Mouse (Mus musculus) liver, adult 2 months (tissue): Measurements from ENCODE around the gene Efcab14. TPM values are rescaled to one million over a fixed set of nuclear protein-coding genes. Genes with fewer than 3 reads are reported as not detected.

Source experiments
- DNase-seq: peaks from one replicate; pipeline ENCODE4 v3.0.0-alpha.2; 2011; ENCODE audit warnings: low read depth, low spot score; ENCODE audit errors: extremely low read depth
- H3K27ac ChIP-seq: fragments of 200-500 bp; replicated peaks from 2 replicates; pipeline ENCODE4 v1.5.1; 2012; ENCODE audit warnings: low read depth, mild to moderate bottlenecking, control low read depth, inconsistent platforms, low read length; ENCODE audit not compliant: insufficient read depth
- H3K27me3 ChIP-seq: fragments of 200-500 bp; 2 replicates; pipeline ENCODE4 v1.6.1; 2012; ENCODE audit warnings: mild to moderate bottlenecking, moderate library complexity, low read length, inconsistent platforms; ENCODE audit not compliant: control insufficient read depth, insufficient read depth
- H3K36me3 ChIP-seq: fragments of 200-500 bp; 2 replicates; pipeline ENCODE4 v1.6.1; 2012; ENCODE audit warnings: low read length, inconsistent platforms; ENCODE audit not compliant: control insufficient read depth, insufficient read depth
- H3K4me1 ChIP-seq: fragments of 200-500 bp; 2 replicates; pipeline ENCODE4 v1.6.1; 2011; ENCODE audit warnings: low read length; ENCODE audit not compliant: control insufficient read depth, insufficient read depth
- H3K4me3 ChIP-seq: fragments of 200-500 bp; 2 replicates; pipeline ENCODE4 v1.5.1; 2011; ENCODE audit warnings: low read depth, mild to moderate bottlenecking, control low read depth, low read length, moderate library complexity; ENCODE audit not compliant: insufficient read depth
- H3K79me2 ChIP-seq: fragments of 200-500 bp; 2 replicates; pipeline ENCODE4 v1.6.1; 2012; ENCODE audit warnings: inconsistent platforms, mild to moderate bottlenecking, low read length, moderate library complexity; ENCODE audit not compliant: control insufficient read depth, insufficient read depth
- H3K9ac ChIP-seq: fragments of 200-500 bp; 2 replicates; pipeline ENCODE4 v1.6.1; 2012; ENCODE audit warnings: low read depth, mild to moderate bottlenecking, control low read depth, inconsistent platforms, low read length
- CTCF ChIP-seq: fragments of 200-500 bp; IDR thresholded peaks from 2 replicates; pipeline ENCODE4 v1.5.1; 2011; ENCODE audit warnings: low read depth, low read length, control low read depth
- POLR2A ChIP-seq: fragments of 200-500 bp; IDR thresholded peaks from 2 replicates; pipeline ENCODE4 v1.6.1; 2011; ENCODE audit warnings: low read length, control low read depth; ENCODE audit not compliant: insufficient read depth; ENCODE audit errors: extremely low read depth
- WGBS: fragments of 180-500 bp; shearing (Covaris S2); methylation state at CpG from one replicate; pipeline ENCODE4 v1.1.7; 2018; 5-methylcytosine and 5-hydroxymethylcytosine counted together
- polyA plus RNA-seq: library from polyadenylated mRNA; depleted of rRNA; stranded (reverse); fragments of >200 nt; gene quantifications from 2 replicates; pipeline ENCODE4 v1.2.3, GENCODE M21; 2012
- total RNA-seq: library from RNA; depleted of rRNA; stranded (reverse); fragments of >200 nt; gene quantifications from 2 replicates; pipeline ENCODE4 v1.2.3, GENCODE M21; 2014

The Efcab14 gene
- total and polyA plus RNA-seq, 2 experiments = 8.0 to 10.7 TPM

DNA sequence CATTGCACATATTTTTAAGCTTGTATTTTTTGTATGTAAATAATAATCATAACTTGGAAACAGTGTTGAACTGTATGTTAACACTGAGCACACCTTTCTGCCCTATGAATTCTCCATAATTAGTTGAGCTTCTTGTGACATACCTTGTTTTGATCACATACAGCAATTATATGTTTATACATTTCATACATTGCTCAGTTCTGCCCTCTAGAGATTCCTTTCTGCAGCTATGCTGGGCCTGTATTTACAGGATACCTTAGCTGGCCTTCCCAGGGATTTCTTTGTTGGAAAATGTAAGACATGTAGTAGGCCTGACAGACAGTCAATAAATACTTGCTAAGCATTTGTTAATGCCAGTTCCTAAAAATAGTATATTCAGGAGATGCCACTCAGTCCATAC lies 5.1 kb downstream of the Efcab14 start:
- no peak overlapping the region for H3K27ac ChIP-seq
- no peaks in the 10 kb centered on the region; the same call in 1 of the 2 replicates for H3K4me1 ChIP-seq
- H3K79me2 ChIP-seq = no peaks in the 10 kb centered on the region
- no peak overlapping the region for H3K9ac ChIP-seq
- no peak for DNase-seq
- H3K36me3 ChIP-seq = peaks cover 37% of the 10 kb centered on the region
- no peak overlapping the region for H3K4me3 ChIP-seq
- TF ChIP-seq CTCF (no peak), POLR2A (no peak)
- no peaks in the 10 kb centered on the region for H3K27me3 ChIP-seq

DNA sequence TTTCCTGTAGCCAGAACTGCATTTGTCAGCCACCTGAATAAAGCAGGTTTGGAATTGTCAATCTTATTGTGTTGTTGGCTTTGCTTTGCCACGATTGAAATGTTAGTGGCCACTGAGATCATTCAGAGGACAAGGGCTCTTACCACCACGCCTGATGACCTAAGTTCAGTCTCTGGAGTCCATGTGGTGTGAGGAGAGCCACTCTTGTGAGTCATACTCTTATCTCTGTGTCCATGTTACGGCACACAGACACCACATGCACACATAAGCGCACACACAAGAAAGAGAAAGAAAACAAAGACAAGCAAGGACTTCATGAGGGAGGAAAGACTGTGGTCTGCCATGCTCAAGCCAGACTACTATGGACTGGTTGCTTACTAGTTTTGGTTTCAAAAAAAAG lies 5.6 kb downstream of the Efcab14 start:
- Histone ChIP-seq H3K4me3 (no peak overlapping the region), H3K36me3 (peaks cover 40% of the 10 kb centered on the region), H3K4me1 (no peaks in the 10 kb centered on the region; the same call in 1 of the 2 replicates), H3K27ac (no peak overlapping the region), H3K9ac (no peak overlapping the region), H3K27me3 (no peaks in the 10 kb centered on the region), H3K79me2 (no peaks in the 10 kb centered on the region)
- no peak for TF ChIP-seq CTCF
- no peak for TF ChIP-seq POLR2A
- no peak for DNase-seq
- WGBS = 81% methylated on average over 4 of the region's 4 CpGs

DNA sequence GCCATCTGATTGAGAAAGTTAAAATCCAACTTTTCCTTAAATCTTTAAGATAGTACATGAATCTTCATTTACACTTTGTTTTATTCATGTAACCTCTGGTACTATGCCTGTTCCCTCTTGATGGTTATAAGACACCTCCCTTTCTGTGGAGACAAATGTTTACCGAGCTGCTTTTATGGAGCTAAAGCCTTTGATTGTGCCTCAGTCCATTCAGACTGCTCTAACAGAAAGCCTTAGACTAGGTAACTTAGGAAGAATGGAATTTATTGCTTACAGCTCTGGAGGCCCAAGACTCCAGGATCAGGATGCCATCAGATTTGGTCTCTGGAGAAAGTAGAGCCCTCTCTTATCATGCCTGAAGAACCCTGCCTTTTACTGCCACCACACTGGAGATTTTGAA lies 10.6 kb downstream of the Efcab14 start:
- H3K79me2 ChIP-seq = no peaks in the 10 kb centered on the region
- TF ChIP-seq CTCF = no peak
- no peak for TF ChIP-seq POLR2A
- no peak overlapping the region for H3K9ac ChIP-seq
- H3K4me3 ChIP-seq = no peak overlapping the region
- WGBS = 79% methylated on average over 1 of the region's 1 CpGs
- no peaks in the 10 kb centered on the region for H3K27me3 ChIP-seq
- no peak overlapping the region for H3K27ac ChIP-seq
- DNase-seq = no peak
- no peaks in the 10 kb centered on the region for H3K4me1 ChIP-seq
- H3K36me3 ChIP-seq = peaks cover 37% of the 10 kb centered on the region

DNA sequence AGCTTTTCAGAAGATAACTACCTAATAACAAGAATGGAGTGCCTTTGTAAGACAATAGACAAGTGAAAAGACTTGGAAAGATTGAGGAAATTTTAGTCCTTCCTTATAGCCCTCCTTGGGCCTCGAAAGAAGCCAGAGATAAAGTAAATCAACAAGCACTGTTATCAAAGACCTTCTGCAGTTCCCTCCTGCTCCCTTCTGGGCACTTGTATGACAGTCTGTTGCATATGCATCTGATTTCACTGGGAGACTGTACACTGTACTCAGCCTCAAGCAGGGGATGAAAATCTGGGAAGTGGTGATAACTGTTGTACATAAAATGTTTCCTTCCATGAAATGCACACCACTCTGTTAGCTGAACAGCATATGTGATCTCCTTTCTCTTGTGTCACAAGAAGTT lies 11.8 kb downstream of the Efcab14 start:
- Histone ChIP-seq H3K36me3 (peaks cover 41% of the 10 kb centered on the region), H3K27me3 (no peaks in the 10 kb centered on the region), H3K9ac (no peak overlapping the region), H3K79me2 (no peaks in the 10 kb centered on the region), H3K4me3 (no peak overlapping the region), H3K4me1 (no peaks in the 10 kb centered on the region), H3K27ac (no peak overlapping the region)
- WGBS = 68% methylated on average over 1 of the region's 1 CpGs
- no peak for DNase-seq
- TF ChIP-seq POLR2A = no peak

DNA sequence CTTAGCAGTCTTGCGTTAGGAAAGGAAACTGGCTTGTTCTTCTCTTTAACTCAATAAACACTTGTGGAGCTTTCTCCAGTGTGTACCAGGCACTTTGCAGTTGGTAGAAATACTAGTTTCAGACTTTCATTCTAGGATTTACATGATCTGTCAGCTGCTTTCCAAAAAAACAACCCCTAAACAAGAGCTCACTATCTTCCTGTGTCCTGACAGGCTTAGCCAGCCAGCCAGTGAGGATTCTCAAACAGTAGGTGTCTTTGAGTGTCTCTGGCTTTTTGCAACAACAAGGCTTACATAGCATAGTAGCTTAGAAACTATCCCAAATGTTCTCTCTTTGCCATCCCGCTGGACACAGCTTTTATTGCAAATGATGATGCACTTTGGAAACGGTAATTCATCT lies 16.6 kb downstream of the Efcab14 start:
- Histone ChIP-seq H3K4me1 (no peaks in the 10 kb centered on the region), H3K27me3 (no peaks in the 10 kb centered on the region), H3K4me3 (no peak overlapping the region), H3K36me3 (peaks cover 37% of the 10 kb centered on the region), H3K27ac (no peak overlapping the region), H3K9ac (no peak overlapping the region), H3K79me2 (no peaks in the 10 kb centered on the region)
- 98% methylated on average over 3 of the region's 3 CpGs for WGBS
- no peak for DNase-seq
- TF ChIP-seq CTCF = no peak
- TF ChIP-seq POLR2A = no peak

DNA sequence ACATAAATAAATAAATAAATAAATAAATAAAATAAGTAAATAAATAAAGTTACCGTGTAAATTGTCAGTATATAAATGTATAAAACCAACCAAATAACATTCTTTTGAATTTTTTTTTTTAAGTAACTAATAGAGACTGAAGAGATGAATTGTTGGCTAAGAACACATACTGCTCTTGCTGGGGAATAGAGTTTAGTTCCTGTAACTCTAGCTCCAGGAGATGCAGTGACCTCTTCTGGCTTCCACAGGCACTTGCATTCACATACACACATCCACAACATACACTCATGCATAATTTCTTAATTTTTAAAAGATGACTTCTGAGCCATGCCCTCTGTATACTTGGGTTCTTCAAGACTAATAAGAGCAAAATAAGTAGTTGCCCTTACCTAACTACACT lies 17.3 kb downstream of the Efcab14 start:
- no peak for TF ChIP-seq CTCF
- TF ChIP-seq POLR2A = no peak
- DNase-seq = no peak
- Histone ChIP-seq H3K9ac (no peak overlapping the region), H3K27me3 (no peaks in the 10 kb centered on the region), H3K4me3 (no peak overlapping the region), H3K4me1 (no peaks in the 10 kb centered on the region), H3K27ac (no peak overlapping the region), H3K79me2 (no peaks in the 10 kb centered on the region), H3K36me3 (peaks cover 41% of the 10 kb centered on the region)
- WGBS = 96% methylated on average over 1 of the region's 1 CpGs
